Mouse (Mus musculus) ovary, postnatal 36 days (tissue): ENCODE measurements around the gene Plcb3.
"Not testable (repeated sequence)": the region's sequence is repeated elsewhere in the genome, so short reads cannot be mapped to it uniquely, and the experiment has no call there.

Experiments used
- DNase-seq: peaks from one replicate; pipeline ENCODE4 v3.0.0; 2022; ENCODE audit warnings: low spot score, mixed read lengths

Plcb3 gene

GRCm38 (mm10) chr19:6975537-6976521, at the start of gene Plcb3:
Gene Plcb3, minus strand, starts transcription at chr19:6976470.
- peak; percentile 71 for DNase-seq

GRCm38 (mm10) chr19:7020224-7020641, 44.0 kb upstream of the Plcb3 start:
- peak; percentile 53 for DNase-seq

- DNase-seq: no peak
Measured at GRCm38 (mm10) chr19:7019191-7019590, 42.9 kb upstream of the Plcb3 start, which contains the start of gene Fermt3. Gene Fermt3, minus strand, starts transcription at chr19:7019469.

GRCm38 (mm10) chr19:7018546-7018945, 42.3 kb upstream of the Plcb3 start:
- DNase-seq: no peak

GRCm38 (mm10) chr19:7017541-7018457, 41.5 kb upstream of the Plcb3 start:
- no peak for DNase-seq

GRCm38 (mm10) chr19:7014481-7015135, 38.3 kb upstream of the Plcb3 start:
- no peak for DNase-seq

GRCm38 (mm10) chr19:7013984-7014383, 37.7 kb upstream of the Plcb3 start:
- DNase-seq: no peak

- no peak for DNase-seq
Measured at GRCm38 (mm10) chr19:7012426-7012825, 36.2 kb upstream of the Plcb3 start.

GRCm38 (mm10) chr19:7006892-7007593, 30.8 kb upstream of the Plcb3 start:
- no peak for DNase-seq

GRCm38 (mm10) chr19:6999360-7000063, 23.2 kb upstream of the Plcb3 start:
- no peak for DNase-seq

GRCm38 (mm10) chr19:6997721-6998290, 21.5 kb upstream of the Plcb3 start:
- DNase-seq: no peak

GRCm38 (mm10) chr19:6996006-6996405, 19.7 kb upstream of the Plcb3 start, which contains the start of the genes Nudt22 and Trpt1:
Gene Nudt22, minus strand, starts transcription at chr19:6996117.
Gene Trpt1, plus strand, starts transcription at chr19:6996131.
- peak; percentile 84 for DNase-seq

GRCm38 (mm10) chr19:6995255-6995991, 19.2 kb upstream of the Plcb3 start:
- no peak for DNase-seq

- DNase-seq: no peak
Measured at GRCm38 (mm10) chr19:6994489-6994888, 18.2 kb upstream of the Plcb3 start.

- no peak for DNase-seq
Measured at GRCm38 (mm10) chr19:6994002-6994401, 17.7 kb upstream of the Plcb3 start.

- DNase-seq: no peak
Measured at GRCm38 (mm10) chr19:6993011-6993770, 16.9 kb upstream of the Plcb3 start.

- DNase-seq: peak; percentile 94
Measured at GRCm38 (mm10) chr19:6992011-6992858, 16.0 kb upstream of the Plcb3 start, which contains the start of gene Dnajc4. Gene Dnajc4, minus strand, starts transcription at chr19:6992572.

GRCm38 (mm10) chr19:6991166-6991565, 14.9 kb upstream of the Plcb3 start:
- not testable (repeated sequence) for DNase-seq
